Mouse (Mus musculus): ENCODE data around the gene Kank1. TPM values are rescaled to one million over a fixed set of nuclear protein-coding genes. Genes with fewer than 3 reads are reported as not detected.

The Kank1 gene
- polyA plus RNA-seq, 2 experiments from 2014 or later: not detected

DNA sequence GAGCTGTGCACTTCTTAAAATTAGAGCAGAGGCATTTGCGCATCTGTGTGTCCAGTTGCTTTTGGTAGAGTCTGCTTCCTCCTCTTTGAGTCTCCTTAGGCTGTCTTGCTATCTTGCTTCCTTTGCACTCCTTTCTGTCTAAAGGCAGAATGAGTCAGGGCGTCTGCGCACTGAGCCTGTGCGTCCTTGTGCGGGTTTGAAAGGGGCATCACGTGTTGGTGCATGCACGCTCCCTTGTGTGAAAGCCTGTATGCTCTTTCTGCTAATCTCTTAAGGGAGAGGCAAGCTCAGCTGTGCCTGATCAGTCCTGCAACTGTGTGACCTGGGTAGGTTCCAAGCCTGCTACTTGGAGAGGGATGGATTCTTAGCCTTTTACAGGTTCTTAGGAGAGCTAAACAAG lies 136.0 kb downstream of the Kank1 start:
- no peak for ATAC-seq

DNA sequence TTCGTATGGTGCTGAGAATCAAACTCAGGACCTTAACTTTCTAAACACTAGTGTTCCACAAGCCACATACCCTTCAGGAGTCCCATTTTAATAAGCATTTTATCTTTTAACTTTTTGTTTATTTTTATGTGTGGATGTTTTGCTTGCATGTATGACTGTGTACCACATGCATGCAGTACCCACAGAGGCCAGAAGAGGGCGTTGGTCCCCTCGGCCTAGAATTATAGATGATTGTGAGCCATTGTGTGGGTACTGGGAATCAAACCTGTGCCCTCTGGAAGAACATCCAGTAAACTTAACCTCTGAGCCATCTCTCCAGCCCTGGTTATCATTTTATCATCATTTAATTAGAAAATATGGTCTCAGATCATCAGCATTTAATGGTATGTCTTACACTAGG lies 136.8 kb downstream of the Kank1 start:
- no peak for ATAC-seq

DNA sequence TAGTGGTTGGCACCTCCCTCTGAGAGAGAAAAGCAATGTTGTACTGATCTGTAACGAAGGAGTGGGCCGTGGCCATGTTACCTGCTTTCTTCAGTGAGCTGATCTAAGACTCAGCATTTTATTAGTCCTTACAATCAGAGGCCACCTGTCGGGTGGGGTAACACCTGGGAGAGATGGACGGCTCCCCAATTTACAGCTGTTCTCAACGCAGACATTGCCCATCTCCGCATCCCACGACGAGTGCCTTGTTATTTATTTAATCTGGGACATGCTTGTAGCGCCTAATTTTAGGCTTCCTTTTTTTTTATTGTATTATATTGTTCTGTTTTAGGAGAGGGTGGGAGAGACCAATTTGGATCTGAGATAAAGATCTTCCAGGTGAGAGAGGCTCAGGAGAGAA lies 137.4 kb downstream of the Kank1 start:
- no peak for ATAC-seq

DNA sequence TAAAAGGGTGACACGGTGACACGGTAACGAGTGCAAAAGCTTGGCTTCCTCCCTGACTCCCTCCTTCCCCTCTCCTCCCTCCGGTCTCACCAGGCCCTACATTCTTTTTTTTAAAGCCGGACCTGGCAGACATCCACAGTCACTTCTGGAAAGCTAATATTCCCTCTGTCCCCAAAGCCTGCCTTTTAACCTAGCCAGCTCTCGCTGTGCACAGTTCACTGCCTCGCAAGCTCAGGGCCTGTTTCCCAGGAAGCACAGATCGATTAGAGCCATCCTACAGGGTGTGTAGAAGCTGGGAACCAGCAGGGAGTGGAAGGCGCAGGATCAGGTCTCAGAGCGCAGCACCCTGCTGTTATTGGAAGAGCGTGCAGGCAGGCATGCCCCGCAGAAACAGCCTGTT lies 138.2 kb downstream of the Kank1 start:
- ATAC-seq: no peak

DNA sequence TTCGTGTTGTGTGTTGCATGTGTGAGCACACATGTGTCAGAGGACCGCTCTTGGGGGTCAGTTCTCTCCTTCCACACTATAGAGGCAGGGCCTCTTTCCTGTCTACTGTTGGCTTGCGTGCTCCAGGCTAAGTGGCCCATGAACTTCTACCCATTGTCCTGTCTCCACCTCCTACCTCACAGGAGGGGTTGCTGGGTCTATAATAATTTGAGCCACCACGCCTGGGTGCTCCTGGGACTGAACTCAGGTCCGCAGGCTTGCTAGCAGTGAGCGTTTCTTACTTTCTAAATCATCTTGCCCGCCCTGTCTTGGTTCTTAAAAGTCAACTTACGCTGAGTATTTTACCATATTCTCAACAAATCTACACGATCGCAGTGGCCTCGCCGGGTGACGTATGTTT lies 140.1 kb downstream of the Kank1 start:
- no peak for ATAC-seq

DNA sequence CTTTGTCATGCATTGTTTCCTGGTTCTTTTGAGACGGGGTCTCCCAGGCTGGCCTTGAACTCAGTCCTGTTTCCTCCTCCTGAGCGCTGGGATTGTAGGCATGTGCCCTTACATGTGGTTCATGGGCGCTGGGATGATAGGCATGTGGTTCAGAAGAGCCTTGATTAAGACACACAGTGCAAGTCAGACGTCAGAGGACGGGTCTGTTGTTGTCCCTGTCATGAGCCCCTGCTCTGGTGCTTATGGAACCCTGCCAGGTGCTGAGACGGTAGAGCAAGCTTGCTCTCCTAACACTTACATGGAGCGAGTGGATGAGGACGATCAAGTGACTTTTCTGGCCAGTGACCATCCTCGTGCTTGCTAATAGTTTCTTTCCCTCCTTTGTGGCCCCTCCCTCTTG lies 143.9 kb downstream of the Kank1 start:
- ATAC-seq: no peak

DNA sequence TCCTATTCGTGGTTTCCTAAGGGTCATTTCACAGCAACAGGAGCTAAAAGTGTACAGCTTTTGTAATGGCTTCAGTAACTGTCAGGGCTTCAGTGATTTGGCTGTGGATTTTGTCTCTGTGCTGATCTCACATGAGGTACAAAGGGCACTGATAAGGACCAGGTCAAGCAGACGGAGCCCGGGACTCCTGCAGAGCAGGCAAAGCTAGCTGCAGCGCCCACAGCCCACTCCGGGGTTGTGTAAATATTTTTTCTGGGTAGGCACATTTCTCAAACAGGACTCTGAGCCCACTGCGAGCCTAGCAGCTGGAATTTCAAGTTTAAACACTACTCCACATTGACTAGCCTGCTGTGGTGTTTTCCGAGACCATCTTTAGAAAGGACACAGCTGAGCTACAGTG lies 145.2 kb downstream of the Kank1 start:
- no peak for ATAC-seq

DNA sequence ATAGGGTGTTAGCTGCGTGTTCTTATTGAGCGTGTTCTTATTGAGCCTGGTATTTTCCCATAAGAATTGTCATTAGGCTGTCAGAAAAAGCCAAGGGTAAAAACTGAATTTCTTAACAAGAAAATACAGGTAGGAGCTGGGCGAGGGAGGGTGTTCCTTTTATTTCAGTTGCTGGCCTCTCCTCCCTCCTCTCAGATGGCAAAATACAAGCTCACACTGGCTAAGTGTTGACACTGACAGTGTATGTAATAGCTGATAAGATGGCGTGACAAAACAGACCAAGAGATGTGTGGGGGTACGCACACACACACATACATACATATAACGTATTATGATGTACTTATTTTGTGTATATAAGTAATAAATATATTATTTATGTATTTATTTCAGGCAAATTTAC lies 145.7 kb downstream of the Kank1 start:
- no peak for ATAC-seq

DNA sequence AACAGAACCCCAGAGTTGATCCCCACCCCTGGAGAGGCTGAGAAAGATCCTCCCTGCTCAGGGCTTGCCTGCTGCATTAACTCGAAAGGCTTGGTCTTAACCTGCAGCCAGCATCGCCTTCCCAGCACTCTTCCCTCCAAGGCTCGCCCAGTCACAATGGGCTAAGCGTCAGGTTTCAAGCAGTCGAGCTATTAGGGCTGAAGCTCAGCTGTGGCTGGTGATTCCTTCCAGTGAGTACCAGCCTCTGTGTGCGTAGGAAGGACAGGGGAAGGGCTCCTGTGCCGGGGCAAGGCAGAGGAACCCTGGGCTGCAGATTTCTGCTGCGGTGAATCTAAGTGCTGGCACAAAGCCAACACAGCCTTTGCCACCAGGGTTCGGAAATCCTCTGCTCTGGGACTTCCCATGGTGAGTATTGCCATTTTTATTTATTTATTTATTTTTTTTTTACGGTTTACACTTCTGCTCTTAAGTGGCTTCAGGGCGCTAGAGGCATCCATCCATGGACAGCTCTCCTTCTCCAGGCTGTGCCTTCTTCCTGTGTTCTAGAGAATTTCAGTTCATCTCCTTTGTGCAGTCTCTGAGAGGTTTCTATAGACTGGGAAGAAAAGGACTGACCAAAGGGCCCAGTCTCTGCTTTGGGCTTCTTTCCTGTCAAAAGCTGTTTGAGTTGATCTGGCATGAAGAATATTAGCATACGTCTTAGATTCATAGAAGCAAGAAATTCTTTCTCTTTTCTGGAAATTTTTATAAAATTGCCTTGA lies 146.8 kb downstream of the Kank1 start:
- ATAC-seq: no peak

DNA sequence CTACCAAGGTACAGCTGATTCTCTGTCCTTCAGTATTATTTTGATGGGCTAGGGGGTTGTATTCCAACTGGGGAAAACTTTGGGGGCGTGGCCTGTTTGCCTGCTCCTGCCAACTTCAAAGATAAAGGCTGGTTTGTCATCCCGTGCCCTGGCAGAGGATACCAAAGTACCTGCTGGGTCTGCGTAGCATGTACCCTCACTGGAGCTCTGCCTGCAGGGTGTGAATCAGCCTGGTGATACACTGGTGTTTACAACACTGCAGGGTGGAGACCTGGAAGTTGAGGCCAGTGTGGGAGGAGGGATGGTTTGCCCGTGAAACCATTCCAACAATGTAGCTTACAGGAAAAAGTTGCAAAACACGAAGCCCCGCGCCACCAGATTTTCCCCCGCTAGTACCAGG lies 149.2 kb downstream of the Kank1 start:
- ATAC-seq: no peak

DNA sequence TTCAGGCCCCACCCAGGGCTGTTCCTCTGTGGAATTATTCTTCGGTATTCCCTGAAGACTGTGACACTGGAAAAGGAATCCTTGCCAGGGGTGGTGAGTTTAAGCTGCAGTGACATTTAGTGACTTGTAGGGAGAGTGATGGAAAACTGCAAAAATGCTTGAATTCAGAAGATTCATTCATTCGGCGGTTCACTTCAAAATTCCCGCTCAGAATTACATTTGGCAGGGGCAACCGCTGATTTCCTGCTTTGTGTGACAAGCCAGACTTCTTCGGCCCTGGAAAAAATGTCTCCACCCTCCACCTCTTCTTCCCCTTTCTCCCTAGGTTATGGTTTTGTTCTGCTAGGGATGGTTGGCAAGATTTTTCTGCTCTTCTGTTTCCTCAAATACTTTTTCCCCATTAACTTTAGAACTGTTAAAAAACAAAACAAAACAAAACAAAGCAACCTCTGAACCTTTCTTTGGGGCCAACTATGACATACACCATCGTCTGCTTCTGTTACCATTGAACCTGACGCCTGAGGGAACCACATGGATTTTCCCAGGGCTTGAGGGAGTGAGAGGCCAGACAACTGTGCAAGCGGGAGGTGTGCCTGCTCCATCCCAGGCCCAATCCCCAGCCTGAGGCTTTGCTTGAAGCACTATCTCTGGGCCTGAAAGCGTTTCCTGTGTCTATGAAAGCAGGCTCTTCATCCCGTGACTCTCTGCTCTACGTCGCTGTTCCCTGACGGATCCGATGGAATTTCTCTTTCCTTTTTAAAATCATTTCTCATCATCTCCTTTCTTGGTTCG lies 150.1 kb downstream of the Kank1 start:
- ATAC-seq: no peak

DNA sequence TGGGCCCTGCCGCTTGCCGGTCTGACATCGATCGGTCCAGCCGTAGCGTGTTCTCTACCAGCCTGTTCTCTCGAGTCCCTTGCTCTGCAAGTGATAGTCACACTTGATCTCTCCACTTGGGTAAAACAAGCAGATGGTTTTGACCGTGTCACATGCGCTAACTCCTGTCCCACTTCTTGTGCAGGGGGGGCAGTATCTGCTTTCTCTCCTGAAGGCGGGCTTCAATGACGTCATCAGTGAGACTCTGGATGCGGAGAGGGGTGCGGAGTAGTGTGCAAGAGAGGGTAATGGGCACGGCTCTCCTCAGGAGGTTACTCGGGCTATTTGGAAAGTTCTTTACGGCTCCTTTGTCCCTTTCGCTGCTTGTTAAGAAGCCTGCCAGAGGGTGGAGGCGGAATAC lies 151.1 kb downstream of the Kank1 start:
- no peak for ATAC-seq

DNA sequence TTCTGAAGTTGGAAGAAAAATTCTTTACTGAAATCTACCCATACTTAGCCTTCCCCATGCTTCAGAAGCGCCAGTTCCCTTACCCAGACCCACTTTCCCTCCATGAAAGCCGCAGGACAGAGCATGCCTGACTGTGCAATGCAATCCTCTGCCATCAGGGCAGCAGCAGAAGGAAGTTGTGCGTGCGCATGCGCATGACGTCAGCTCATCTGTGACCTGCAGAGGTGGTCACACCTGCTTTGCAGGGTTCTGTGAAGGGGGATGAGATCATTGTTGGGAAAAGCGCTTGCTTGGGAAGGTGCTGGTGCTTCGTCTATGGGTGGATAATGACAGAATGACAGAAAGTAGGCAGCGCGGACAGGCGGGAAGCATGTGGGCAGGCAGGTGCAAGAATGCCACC lies 155.4 kb downstream of the Kank1 start:
- no peak for ATAC-seq

DNA sequence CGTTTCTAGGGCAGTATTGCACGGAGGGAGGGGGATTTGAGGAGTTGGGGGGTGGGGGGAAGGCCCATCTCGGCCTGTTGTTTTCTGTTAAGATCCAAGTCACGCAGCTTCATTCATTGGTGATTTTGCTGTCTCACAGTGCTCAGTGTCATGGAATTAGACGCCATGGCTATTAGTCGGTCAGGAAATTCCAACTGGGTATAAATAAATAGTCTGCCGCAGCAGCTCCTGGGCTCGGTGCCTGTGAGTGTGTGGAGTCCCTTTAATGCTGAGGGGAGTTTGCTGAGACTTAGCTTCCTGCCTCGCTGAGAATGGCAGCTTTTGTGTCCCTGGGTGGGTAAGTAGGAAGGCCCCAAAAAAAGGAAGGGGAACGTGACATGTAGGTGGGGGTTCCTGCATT lies 158.3 kb downstream of the Kank1 start:
- ATAC-seq: no peak

DNA sequence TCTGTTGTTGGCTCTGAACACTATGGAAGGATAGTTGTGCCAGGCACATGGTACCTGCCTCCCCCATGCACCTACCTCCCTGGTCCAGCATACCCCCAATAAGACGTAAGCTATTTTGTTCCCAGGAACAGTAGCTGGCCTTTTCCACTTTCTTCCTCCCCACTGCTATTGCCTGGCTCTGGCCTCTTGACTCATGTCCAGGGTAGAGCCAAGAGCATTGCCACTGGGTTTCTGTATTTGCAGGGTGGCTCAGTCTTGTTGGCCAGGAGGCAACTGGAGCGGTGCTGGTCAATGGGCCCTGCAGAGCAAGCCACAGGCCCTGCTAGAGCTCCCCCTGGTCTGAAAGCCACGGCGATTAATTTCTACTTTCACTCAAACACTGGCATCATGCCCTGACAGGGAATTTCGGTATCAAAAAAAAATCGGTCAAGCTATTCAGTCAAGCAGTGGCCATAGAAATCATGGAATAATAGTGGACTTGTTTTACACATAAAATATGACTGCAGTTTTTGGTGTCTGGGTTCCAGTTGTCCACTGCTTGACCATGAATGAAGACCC lies 160.0 kb downstream of the Kank1 start:
- no peak for ATAC-seq

DNA sequence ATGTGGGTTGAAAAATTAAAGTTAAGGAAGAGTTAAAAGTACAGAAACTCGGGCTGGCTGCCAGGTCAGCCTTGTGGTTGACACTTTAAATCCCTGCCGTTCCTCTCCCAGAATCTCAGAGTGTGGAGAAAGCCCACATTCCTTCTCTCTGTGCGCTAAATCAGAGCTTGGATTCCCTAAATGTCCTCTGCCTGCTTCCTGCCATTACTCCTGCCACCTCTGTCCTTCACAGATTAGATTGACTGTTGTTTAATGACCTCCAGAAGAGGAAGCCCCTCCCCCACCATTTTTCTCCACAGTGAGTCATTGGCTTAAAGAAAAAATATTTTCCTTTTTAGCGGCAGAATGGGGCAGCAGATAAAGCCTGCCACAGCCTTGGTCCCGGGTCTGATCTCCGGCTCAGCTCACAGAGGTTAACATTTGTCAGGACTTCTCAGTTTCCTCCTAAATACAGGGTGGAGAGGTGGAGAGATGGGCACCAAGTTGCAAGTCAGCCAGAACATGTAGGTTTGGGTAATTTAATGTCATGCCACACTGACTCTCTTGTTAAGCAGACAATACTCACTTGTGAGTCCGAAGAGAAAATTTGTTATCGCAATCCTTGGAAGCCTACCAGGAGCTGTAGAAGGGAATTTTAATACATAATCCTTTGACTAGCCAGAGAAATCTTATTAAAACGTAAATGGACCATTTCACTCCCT lies 162.9 kb downstream of the Kank1 start:
- ATAC-seq: no peak

DNA sequence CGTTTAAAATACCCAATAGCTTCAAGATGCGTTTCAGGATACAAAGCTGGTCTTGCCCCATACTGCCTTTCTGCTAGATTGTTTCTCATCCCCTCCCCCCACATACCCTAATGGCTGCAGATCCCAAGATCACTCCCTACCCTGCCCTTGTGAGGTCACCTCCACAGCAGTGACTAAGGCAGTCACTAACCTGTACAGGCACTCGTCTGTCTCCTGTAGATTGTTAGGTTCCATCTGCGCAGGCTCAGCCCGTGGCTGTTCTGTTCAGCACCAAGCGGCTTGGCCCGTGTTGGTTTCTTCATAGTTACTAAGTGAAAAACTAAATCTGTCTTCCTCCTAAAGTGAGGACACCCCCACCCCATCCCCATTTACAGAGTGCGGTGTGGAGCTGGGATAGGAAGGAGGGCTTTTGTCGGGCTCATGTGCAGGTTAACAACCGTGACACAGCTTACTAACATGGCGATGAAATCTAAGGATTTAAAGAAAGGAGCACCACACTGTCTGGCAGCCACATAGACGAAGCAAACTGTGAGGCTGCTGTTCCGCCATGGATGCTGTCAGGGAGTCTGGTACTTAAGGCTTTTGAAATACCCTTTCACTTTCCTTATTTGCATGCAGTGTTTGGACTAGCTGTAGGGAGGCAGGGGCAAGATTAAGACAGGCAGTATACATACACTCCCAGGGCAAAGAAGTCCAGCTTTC lies 163.6 kb downstream of the Kank1 start:
- ATAC-seq: no peak

DNA sequence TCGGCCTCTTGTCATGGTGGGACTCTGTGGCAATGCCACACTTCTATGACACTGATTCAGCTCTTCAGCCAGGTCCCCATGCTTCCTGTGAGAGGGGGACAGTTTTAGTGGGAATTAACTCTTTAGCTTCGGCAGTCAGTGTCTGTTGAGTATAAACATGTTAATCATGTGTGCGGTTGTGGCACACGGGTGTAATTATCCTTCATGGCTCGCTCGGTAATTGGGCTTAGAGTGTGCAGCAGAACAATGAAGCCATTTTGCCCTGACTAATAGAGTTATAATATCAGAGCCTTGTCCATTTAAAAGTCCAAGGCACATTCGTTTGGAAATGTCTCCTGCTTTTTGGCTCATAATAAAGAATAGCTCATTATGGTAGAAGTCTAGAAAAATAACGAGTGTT lies 164.7 kb downstream of the Kank1 start:
- ATAC-seq: no peak

DNA sequence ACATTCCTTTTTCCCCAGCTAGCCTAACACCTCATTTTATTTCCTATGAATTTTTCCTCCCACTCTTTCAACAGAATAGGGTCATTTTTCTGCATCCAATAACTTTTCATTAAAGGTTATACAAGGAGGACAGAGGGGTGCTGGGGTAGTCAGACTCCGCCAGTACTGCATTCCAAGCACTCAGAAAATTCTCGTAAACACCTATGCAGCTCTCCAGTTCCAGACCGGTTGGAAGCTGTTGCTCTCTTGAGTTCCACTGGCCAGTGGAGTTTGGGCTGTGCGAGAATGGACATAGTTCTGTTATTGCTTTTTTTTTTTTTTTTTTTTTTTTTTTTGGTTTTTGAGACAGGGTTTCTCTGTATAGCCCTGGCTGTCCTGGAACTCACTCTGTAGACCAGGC lies 167.4 kb downstream of the Kank1 start:
- ATAC-seq: no peak

DNA sequence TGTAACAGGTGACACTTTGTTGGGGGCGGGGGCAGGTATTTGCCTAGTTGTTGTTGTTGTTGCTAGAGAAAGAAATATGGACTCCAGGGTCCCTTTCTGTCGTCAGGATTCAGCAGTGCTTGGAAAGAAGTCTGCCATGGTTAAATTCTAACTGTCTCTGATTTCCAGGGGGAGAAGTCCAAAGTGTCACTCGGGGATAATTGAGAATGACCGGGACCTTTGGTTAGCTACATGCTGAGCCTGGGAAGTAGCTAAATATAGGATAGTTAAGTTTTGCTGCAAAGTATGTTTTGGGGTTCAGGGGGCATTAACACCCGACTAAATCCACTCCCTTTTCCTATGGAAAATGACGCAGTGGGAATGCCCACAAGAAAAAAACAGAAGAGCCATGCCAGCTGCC lies 169.2 kb downstream of the Kank1 start:
- no peak for ATAC-seq

DNA sequence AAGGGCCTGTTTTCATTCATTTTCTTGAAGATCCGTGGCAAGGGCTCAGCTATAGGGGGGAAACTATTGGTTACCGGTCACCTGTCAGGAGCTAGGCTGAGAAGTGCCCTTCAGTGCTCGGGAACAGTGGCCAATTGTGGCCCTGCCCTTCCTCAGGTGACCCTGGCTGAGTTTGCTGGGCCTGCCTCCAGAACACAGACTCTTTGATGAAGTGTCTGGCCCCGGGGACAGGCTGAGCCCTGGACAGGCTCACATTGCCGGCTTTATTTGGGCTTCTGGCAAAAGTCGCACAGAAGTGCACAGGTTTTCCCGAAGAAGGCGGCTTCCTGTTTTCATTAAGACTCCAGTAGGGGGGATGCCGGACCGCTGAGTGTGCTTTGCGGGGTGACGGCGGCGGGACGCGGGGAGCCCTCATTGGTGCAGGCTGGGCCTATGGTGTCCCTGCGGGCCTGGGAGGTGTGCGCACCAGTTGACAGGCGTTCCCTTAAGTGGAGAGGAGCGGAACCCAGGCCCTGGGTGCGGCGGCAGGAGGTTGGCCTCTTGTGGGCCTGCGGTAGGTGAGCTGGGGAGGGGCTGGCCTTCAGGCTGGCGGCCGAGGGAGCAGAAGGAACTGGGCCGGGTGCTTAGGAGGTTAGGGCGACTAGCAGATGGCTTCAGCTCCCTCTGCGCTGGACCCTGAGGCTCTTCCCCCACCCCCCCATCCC lies 169.9 kb downstream of the Kank1 start:
- no peak for ATAC-seq

Data from CD4-positive, CD25-positive, alpha-beta regulatory T cell, adult 4 months (primary cell).